Mouse (Mus musculus): ENCODE measurements around the gene Capn1. TPM values are rescaled to one million over a fixed set of nuclear protein-coding genes. Genes with fewer than 3 reads are reported as not detected.
A peak's percentile ranks its signal among the peaks of the same experiment; 100 is the strongest.

Gene Capn1
- total and polyA plus RNA-seq, 3 experiments: 42.5 to 75.2 TPM; not detected in 1

DNA sequence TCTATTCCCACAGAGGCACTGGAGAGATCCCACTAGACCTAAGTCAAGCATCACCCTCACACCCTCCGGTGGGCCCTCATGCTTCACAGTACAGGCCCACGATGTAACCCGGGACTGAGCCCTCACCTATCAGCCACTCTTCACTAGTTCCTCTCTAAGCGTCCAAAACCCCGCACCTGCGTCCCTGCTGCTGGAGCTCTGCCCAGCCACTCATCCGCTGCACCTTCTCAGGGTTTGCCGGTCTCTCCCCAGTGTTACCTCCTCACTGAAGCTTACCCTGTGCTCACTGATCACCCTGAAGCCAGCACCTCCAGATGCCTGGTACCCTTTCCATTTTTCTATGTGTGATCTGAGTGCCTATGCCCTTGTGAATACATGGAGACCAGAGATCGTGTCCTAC, 26.6 kb upstream of the Capn1 start:
- no peak for DNase-seq (ENCODE audit: low read depth, low spot score)

DNA sequence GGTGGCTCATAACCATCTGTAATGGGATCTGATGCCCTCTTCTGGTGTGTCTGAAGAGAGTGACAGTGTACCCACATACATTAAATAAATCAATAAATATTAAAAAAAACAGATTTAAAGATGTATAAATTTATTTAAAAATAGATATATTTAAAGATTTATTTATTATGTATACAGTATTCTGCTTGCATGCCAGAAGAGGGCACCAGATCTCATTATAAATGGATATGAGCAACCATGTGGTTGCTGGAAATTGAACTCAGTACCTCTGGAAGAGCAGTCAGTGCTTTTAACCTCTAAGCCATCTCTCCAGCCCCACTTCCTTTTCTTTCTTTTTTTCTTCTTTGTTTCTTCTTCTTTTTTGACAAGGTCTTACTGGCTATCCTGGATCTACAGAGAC, 24.3 kb upstream of the Capn1 start:
- H3K27ac ChIP-seq (ENCODE audit: control insufficient read depth, low read depth, low read length): no peak overlapping the region
- H3K27me3 ChIP-seq (ENCODE audit: control insufficient read depth in 1 of 2, insufficient read depth in 2 of 2, low read length in 2 of 2): no peaks in the 10 kb centered on the region; a peak in 1 of 4 replicates
- H3K4me3 ChIP-seq (ENCODE audit: control insufficient read depth in 1 of 2, insufficient read depth in 1 of 2, low read depth in 2 of 2, low read length in 2 of 2): no peak overlapping the region
- no peak overlapping the region for H3K9ac ChIP-seq (ENCODE audit: control insufficient read depth, low read depth, low read length, poor library complexity, severe bottlenecking)
- DNase-seq (ENCODE audit: low read depth, low spot score): peak; percentile 50
- peaks cover under 1 to 7% of the 10 kb centered on the region in 2 experiments for H3K4me1 ChIP-seq (ENCODE audit: control insufficient read depth in 1 of 2, insufficient read depth in 2 of 2, low read length in 2 of 2)
- TF ChIP-seq TCF12 (IDR thresholded peaks at IDR 0.05; ENCODE audit: low read depth, low read length) (no peak), MYC (IDR thresholded peaks at IDR 0.05; ENCODE audit: low read depth, low read length) (peak; percentile 82), UBTF (IDR thresholded peaks at IDR 0.05; ENCODE audit: borderline replicate concordance, insufficient read depth, low read depth, low read length) (no peak), MEF2A (IDR thresholded peaks at IDR 0.05; ENCODE audit: extremely low read depth, insufficient replicate concordance, low read depth, low read length, poor library complexity, severe bottlenecking) (no peak), ZMIZ1 (IDR thresholded peaks at IDR 0.05; ENCODE audit: low read depth, low read length) (no peak), MAX (IDR thresholded peaks at IDR 0.05; ENCODE audit: low read length) (no peak), JUND (IDR thresholded peaks at IDR 0.05; ENCODE audit: low read depth, low read length) (no peak), RCOR1 (IDR thresholded peaks at IDR 0.05; ENCODE audit: low read depth, low read length) (no peak), RAD21 (IDR thresholded peaks at IDR 0.05; ENCODE audit: low read depth, low read length) (peak; percentile 34), GABPA (IDR thresholded peaks at IDR 0.05; ENCODE audit: low read depth, low read length) (no peak), CTCF (IDR thresholded peaks at IDR 0.05 in 2 of 3, conservative IDR thresholded peaks at IDR 0.05 in 1 of 3; ENCODE audit: control insufficient read depth in 1 of 3, insufficient read depth in 1 of 3, low read depth in 2 of 3, low read length in 3 of 3, poor library complexity in 1 of 3, severe bottlenecking in 1 of 3) (peak in 2 of 3 experiments; percentile 9 to 38; a peak in 2 of 6 replicates), ZC3H11A (IDR thresholded peaks at IDR 0.05; ENCODE audit: low read depth, low read length) (peak; percentile 16; the same call in 1 of the 2 replicates), SMC3 (IDR thresholded peaks at IDR 0.05; ENCODE audit: low read depth, low read length) (peak; percentile 41), MXI1 (IDR thresholded peaks at IDR 0.05; ENCODE audit: low read depth, low read length) (no peak), ETS1 (IDR thresholded peaks at IDR 0.05; ENCODE audit: low read depth, low read length) (no peak), SIN3A (IDR thresholded peaks at IDR 0.05; ENCODE audit: low read length) (no peak), TBP (IDR thresholded peaks at IDR 0.05; ENCODE audit: low read depth, low read length) (peak; percentile 85), POLR2A (IDR thresholded peaks at IDR 0.05; ENCODE audit: control insufficient read depth in 1 of 2, insufficient read depth in 1 of 2, low read depth in 1 of 2, low read length in 2 of 2, poor library complexity in 1 of 2) (no peak)
- H3K9me3 ChIP-seq (replicated peaks; ENCODE audit: insufficient read depth, low read length): no peaks in the 10 kb centered on the region
- H3K36me3 ChIP-seq (ENCODE audit: control insufficient read depth in 1 of 2, insufficient read depth in 2 of 2, low read length in 2 of 2): peaks cover 0 to 5% of the 10 kb centered on the region in 2 experiments; a peak in 2 of 4 replicates
- H3K79me2 ChIP-seq (ENCODE audit: control insufficient read depth, insufficient read depth, low read length, poor library complexity): no peaks in the 10 kb centered on the region

More for the DNA sequence above, 26.6 kb upstream of the Capn1 start:
- TF ChIP-seq MAZ (IDR thresholded peaks at IDR 0.05; ENCODE audit: low read depth, low read length) (no peak), KAT2A (conservative IDR thresholded peaks at IDR 0.05; ENCODE audit: low read depth, low read length) (no peak)
- Histone ChIP-seq H3K9ac (ENCODE audit: control insufficient read depth, low read depth, low read length, poor library complexity, severe bottlenecking) (no peak overlapping the region), H3K79me2 (ENCODE audit: control insufficient read depth, insufficient read depth, low read length, poor library complexity) (peaks cover 10% of the 10 kb centered on the region), H3K9me3 (replicated peaks; ENCODE audit: insufficient read depth, low read length) (no peaks in the 10 kb centered on the region), H3K4me3 (ENCODE audit: control insufficient read depth in 1 of 2, insufficient read depth in 1 of 2, low read depth in 2 of 2, low read length in 2 of 2) (no peak overlapping the region), H3K27ac (ENCODE audit: control insufficient read depth, low read depth, low read length) (no peak overlapping the region), H3K36me3 (ENCODE audit: control insufficient read depth in 1 of 2, insufficient read depth in 2 of 2, low read length in 2 of 2) (peaks cover 0 to 8% of the 10 kb centered on the region in 2 experiments; a peak in 2 of 4 replicates), H3K4me1 (ENCODE audit: control insufficient read depth in 1 of 2, insufficient read depth in 2 of 2, low read length in 2 of 2) (peaks cover 3 to 10% of the 10 kb centered on the region in 2 experiments), H3K27me3 (ENCODE audit: control insufficient read depth in 1 of 2, insufficient read depth in 2 of 2, low read length in 2 of 2) (no peaks in the 10 kb centered on the region)

All from MEL (cell line).